Mouse (Mus musculus) CD8-positive naive resting alpha-beta T cell, adult 2 months (primary cell): ENCODE measurements at regions not wholly inside any gene's neighbourhood (a gene's known extent, or its start where the extent isn't known, plus 50 kb on each side); places are given as distances from the start of the nearest gene placed in this dataset.
A peak's percentile ranks its signal among the peaks of the same experiment; 100 is the strongest.

ENCODE experiments used
- DNase-seq, 2 experiments: peaks; one replicate each; pipeline ENCODE4 v3.0.0; 2022; ENCODE audit warnings: low read depth in 2 of 2, low spot score in 2 of 2

GRCm38 (mm10) chr2:47926620-47927019 lies 887.3 kb upstream of the Acvr2a start:
- DNase-seq: no peak

- no peak for DNase-seq
These were observed 868.8 kb upstream of the Acvr2a start for GRCm38 (mm10) chr2:47945061-47945460.

DNA sequence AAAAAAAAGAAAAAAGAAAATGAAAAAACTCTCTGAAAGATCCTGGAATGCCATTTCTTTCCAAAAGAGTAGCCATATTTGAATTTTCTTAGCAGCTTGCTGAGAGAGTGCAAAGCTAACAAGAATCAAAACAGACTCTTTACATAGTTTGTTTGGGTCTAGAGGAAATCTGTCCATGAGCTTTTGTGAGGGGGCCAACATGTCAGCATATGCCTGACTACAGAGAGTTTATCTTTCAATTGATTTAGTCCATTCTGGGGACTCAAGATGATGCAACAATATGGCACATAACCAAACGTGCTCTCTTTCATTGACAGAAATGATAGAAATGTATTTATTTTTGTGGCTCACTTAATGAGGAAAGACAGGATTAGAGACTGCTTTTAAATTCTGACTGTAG lies 822.8 kb upstream of the Acvr2a start:
- DNase-seq: no peak

DNA sequence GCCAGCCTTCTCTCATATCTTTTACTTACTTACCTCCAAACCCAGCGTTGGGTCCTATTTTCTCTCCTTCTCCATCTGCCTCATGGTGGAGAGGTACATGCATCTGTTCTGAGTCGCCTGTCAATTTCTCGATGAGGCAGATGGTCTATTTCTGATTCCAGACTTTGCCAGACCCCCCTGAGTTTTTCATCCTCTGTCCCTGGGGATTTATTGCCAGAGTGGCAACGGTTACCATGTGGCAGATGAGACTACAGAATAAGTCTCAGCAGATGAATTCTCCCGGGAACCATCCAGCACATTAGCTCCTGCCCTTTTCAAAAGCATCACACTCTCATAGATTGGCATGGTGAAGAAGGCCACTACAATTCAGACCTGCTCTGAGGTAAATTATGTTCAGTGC lies 819.7 kb upstream of the Acvr2a start:
- DNase-seq: no peak

DNA sequence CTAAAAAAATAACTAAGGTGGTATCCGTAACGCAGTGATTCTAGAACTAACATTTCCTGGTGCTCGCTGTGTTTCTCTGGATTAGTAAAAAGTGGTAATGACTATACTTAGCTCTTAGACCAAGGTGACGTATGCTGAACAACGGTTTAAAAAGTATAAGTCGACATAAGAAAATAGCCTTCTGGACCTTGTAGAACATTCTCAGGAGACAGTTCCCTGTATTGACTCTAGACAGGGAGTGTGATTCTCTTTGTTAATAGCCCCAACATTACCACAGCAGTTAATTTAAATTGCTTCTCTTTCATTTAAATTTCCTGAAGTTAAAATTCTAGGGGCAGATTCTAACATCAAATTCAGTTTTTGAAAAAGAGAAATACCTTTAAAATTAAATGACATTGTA lies 812.7 kb upstream of the Acvr2a start:
- DNase-seq: no peak

GRCm38 (mm10) chr2:48001800-48002507 lies 812.0 kb upstream of the Acvr2a start:
- DNase-seq: peak in 1 of 2 experiments; percentile 14

GRCm38 (mm10) chr2:48010308-48010707 lies 803.6 kb upstream of the Acvr2a start:
- no peak for DNase-seq

DNA sequence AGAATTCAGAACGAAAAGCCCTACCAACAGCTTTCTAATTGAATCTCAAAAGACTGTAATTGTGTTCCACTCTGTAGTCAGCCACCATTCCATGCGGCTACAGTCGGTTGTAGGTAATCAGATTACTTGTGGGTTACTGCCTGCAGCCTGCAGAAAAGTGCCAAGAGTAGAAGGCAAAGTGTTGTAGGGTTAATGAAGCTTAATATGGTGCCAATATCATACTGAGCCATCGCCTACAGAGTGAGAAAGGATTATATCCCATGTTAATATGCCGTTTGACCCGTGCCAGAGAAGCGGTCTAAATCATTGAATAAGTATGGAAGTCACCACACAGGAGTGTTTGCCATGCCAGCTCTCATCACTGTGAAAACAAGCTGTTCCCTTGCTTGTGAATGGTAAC lies 786.4 kb upstream of the Acvr2a start:
- DNase-seq: no peak

- DNase-seq: no peak
These were observed 752.5 kb upstream of the Acvr2a start for GRCm38 (mm10) chr2:48061375-48061774.

DNA sequence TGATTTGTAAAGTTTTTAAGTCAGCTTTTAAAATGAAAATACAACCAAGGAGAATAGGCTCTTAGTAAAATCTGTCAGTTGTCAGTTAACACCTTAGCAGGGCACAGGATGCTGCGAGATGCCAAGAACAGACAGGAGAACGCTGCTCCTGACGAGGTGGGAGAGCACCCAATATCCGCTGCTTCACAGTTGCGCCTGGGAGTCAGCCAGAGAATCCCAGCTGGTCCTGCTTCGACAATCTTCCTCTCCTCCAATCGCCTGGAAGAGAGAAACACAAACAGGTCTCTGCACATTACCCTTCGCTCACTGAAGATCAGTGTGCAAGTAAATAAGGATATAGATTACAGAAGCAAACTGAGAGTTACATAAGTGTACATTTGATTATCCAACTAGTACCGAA lies 750.5 kb upstream of the Acvr2a start:
- DNase-seq: no peak

DNA sequence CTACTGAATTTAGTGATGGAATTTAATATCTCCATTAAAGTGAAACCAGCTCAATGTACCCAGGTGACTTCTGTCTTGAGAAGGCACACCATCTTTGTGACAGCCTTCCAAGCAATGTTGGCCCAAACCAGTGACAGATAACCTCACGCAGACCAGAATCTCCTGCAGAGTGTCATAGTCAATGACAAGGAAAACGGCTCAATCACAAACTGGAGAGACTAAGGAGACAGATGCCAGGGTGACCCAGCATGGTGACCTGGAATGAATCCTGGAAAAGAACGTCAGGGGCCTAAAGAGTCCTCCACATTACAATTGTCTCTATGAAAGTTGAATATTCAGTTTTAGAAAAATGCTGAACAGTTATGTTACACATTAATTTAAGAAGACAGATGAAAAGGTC lies 748.7 kb upstream of the Acvr2a start:
- DNase-seq: no peak

DNA sequence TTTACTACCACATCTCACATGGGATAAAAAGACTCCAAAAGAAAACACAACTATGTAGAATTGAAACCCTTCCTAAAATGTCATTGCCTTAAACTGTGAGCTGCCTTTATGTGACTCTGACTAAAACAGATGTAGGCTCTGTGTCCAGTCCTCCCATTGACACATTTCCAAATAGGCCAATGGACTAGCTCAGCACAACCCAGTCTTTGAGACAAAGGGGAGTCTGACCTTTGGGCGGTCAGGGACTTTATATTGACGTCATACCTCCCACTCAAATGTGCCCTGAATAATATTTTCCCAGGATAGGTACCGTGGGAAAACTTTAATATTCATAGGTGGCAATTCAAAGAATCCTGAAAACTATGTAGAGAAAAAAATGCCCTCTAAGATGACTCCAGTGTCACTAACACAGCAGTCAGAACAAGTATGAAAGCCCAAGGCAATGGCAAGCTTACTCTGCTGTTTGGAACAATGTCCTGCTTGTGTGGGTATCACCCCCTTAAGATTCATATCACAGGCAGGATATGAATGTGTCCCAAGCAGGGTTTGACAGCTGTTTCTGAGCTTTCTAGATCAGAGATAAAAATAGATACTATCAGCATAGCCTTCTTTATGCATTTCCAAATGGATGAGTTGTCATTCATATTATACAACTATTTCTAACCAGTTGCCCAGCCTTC lies 731.6 kb upstream of the Acvr2a start:
- no peak for DNase-seq

- DNase-seq: no peak
These were observed 715.6 kb upstream of the Acvr2a start for GRCm38 (mm10) chr2:48098287-48098686.

DNA sequence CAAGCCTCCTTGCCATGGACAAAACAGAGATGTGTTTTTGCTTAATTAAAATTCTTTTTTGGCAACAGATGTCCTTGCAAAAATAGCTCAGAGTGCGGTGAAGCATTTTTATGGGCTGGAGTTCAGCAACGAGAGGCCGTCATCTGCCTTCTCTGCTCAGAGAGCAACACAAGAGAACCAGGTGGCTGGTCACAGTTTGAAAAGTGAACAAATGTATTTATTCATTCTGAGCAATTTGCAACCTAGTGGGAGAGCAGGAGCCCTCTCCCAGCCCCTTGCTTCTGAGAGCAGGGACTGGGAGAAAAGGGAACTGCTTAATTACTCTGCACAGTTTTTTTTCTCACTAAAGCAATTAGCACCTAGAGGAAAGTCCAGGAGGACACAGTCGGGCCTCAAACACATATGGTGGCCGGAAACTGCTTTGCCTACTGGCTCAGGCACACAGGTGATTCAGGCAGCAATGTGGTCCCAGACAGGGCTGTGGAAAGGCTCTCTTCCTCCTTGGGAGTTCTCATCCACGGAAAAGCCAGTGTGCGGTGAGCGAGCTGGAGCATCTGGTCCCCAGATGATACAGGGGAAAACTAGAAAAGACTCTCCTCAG lies 714.9 kb upstream of the Acvr2a start:
- no peak for DNase-seq

GRCm38 (mm10) chr2:48123662-48124061 lies 690.2 kb upstream of the Acvr2a start:
- no peak for DNase-seq

DNA sequence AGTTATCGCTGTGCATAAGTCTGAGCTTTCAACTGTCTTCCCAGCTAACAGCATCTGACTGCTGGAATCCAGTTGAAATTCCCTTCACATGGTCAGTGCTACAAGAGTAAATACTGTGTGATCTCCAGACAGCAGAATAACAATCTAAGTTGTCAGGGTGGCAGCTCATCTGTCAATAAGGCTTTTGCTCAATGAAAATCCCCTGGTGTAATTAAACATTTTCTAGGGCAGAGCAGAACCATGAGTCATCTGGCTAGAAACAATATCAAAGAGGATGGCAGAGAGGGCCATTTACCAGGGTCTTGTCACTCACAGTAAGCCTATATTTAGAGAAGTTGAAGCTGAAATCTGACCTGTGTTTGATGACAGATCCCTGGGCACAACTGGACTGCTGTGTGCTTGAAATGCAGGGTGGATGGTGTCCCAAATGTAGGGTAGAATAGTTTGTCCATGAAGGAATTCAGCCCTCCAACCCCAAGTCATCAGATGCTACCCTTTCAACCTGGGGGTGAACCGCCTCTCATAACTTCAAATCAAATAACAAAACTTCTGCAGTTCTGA lies 675.8 kb upstream of the Acvr2a start:
- DNase-seq: no peak

DNA sequence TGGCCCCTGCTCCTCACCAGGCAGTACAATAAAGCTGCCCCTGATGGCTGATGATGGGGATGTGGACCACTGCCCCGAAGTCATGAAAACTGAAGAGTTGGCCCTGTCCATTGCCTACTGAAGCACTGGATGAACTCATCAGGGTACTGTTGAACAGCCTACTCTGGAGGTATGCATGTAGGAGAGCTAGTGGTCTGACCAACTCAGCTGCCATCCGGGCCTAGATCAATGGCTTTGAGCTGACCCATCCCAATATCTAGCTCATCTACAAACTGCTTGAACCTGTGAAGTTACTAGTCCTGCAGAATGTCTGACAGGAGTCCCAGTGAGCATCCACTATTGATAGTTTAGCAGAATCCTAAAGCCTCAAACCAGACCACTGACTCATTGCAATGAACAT lies 672.6 kb upstream of the Acvr2a start:
- DNase-seq: no peak

- DNase-seq: no peak
These were observed 659.2 kb upstream of the Acvr2a start for GRCm38 (mm10) chr2:48154706-48155105.

GRCm38 (mm10) chr2:48172626-48173025 lies 641.3 kb upstream of the Acvr2a start:
- DNase-seq: no peak

GRCm38 (mm10) chr2:48186161-48186560 lies 627.7 kb upstream of the Acvr2a start:
- no peak for DNase-seq

- DNase-seq: no peak
These were observed 627.3 kb upstream of the Acvr2a start for GRCm38 (mm10) chr2:48186609-48187008.

GRCm38 (mm10) chr2:48211804-48212203 lies 602.1 kb upstream of the Acvr2a start:
- DNase-seq: no peak
